Mouse (Mus musculus) thymus, adult 2 months (tissue): ENCODE results near the gene Ppm1g. TPM values are rescaled to one million over a fixed set of nuclear protein-coding genes. Genes with fewer than 3 reads are reported as not detected.

Source experiments
- DNase-seq: peaks from one replicate; pipeline ENCODE4 v3.0.0; 2021
- H3K27ac ChIP-seq: fragments of 200-500 bp; 2 replicates; pipeline ENCODE4 v1.5.1; 2012; ENCODE audit warnings: low read length, control low read depth; ENCODE audit not compliant: control insufficient read depth, insufficient read depth
- H3K27me3 ChIP-seq: fragments of 200-500 bp; 2 replicates; pipeline ENCODE4 v1.6.1; 2012; ENCODE audit warnings: mild to moderate bottlenecking, low read length, moderate library complexity, mixed read lengths; ENCODE audit not compliant: control insufficient read depth, insufficient read depth
- H3K36me3 ChIP-seq: fragments of 200-500 bp; 2 replicates; pipeline ENCODE4 v1.6.1; 2012; ENCODE audit warnings: mild to moderate bottlenecking, low read length, moderate library complexity; ENCODE audit not compliant: control insufficient read depth, insufficient read depth
- H3K4me1 ChIP-seq: fragments of 200-500 bp; replicated peaks from 2 replicates; pipeline ENCODE4 v1.6.1; 2012; ENCODE audit warnings: low read length; ENCODE audit not compliant: control insufficient read depth, insufficient read depth
- H3K4me3 ChIP-seq: fragments of 200-500 bp; 2 replicates; pipeline ENCODE4 v1.5.1; 2012; ENCODE audit warnings: mild to moderate bottlenecking, low read length, control low read depth, moderate library complexity; ENCODE audit not compliant: control insufficient read depth, insufficient read depth
- CTCF ChIP-seq: fragments of 200-500 bp; IDR thresholded peaks from 2 replicates; pipeline ENCODE4 v1.5.1; 2012; ENCODE audit warnings: mild to moderate bottlenecking, control low read depth, low read length, moderate library complexity, borderline replicate concordance; ENCODE audit not compliant: control insufficient read depth, poor library complexity, insufficient read depth; ENCODE audit errors: extremely low read depth
- POLR2A ChIP-seq: fragments of 200-500 bp; IDR thresholded peaks from 2 replicates; pipeline ENCODE4 v1.6.1; 2012; ENCODE audit warnings: mild to moderate bottlenecking, low read length, control low read depth, moderate library complexity; ENCODE audit not compliant: control insufficient read depth, poor library complexity, insufficient read depth; ENCODE audit errors: extremely low read depth
- WGBS: fragments of 180-500 bp; shearing (Covaris S2); methylation state at CpG from one replicate; pipeline ENCODE4 v1.1.7; 2018; 5-methylcytosine and 5-hydroxymethylcytosine counted together
- polyA plus RNA-seq: library from polyadenylated mRNA; depleted of rRNA; stranded (reverse); fragments of >200 nt; gene quantifications from 2 replicates; pipeline ENCODE4 v1.2.3, GENCODE M21; 2012

The Ppm1g gene
- polyA plus RNA-seq, 1 experiment = 122 TPM

GRCm38 (mm10) chr5:31181183-31181770, 39.2 kb downstream of the Ppm1g start:
- DNase-seq = no peak
- Histone ChIP-seq H3K4me3 (no peak overlapping the region), H3K4me1 (peaks cover 4% of the 10 kb centered on the region), H3K27ac (no peak overlapping the region), H3K27me3 (no peaks in the 10 kb centered on the region), H3K36me3 (no peaks in the 10 kb centered on the region)
- 96% methylated on average over 9 of the region's 9 CpGs for WGBS
- no peak for TF ChIP-seq POLR2A
- TF ChIP-seq CTCF = no peak

- H3K4me1 ChIP-seq = peaks cover 4% of the 10 kb centered on the region
- H3K27me3 ChIP-seq = no peaks in the 10 kb centered on the region
- H3K27ac ChIP-seq = peak within 1 kb of the TSS; percentile 96
- TF ChIP-seq CTCF = 0 out of 2 replicates have a peak, but pooled peaks have one; percentile 45
- TF ChIP-seq POLR2A = peak; percentile 90
- DNase-seq = peak; percentile 96
- under 1% methylated on average over 59 of the region's 59 CpGs for WGBS
- H3K4me3 ChIP-seq = peak within 1 kb of the TSS; percentile 85
- H3K36me3 ChIP-seq = no peaks in the 10 kb centered on the region
These were observed 40.5 kb downstream of the Ppm1g start, which contains the start of the genes Gm29609 and Gtf3c2 for GRCm38 (mm10) chr5:31179766-31180630. TSS of gene Gm29609 (minus strand) at chr5:31179911. TSS of gene Gtf3c2 (minus strand) at chr5:31180144.

- WGBS = under 1% methylated on average over 25 of the region's 25 CpGs
- TF ChIP-seq CTCF (no peak), POLR2A (no peak)
- DNase-seq = no peak
- peaks cover under 1% of the 10 kb centered on the region; the same call in 1 of the 2 replicates for H3K36me3 ChIP-seq
- H3K27me3 ChIP-seq = no peaks in the 10 kb centered on the region
- H3K27ac ChIP-seq = peak overlapping the region; percentile 96
- H3K4me3 ChIP-seq = peak overlapping the region; percentile 85
- peaks cover 4% of the 10 kb centered on the region for H3K4me1 ChIP-seq
These were observed 41.2 kb downstream of the Ppm1g start for GRCm38 (mm10) chr5:31179301-31179765.

GRCm38 (mm10) chr5:31168630-31169029, 51.9 kb downstream of the Ppm1g start:
- H3K36me3 ChIP-seq = peaks cover 96% of the 10 kb centered on the region
- 98% methylated on average over 4 of the region's 4 CpGs for WGBS
- H3K27me3 ChIP-seq = no peaks in the 10 kb centered on the region
- no peaks in the 10 kb centered on the region for H3K4me1 ChIP-seq
- H3K4me3 ChIP-seq = no peak overlapping the region
- no peak for DNase-seq
- no peak overlapping the region for H3K27ac ChIP-seq
- no peak for TF ChIP-seq CTCF
- no peak for TF ChIP-seq POLR2A

- no peaks in the 10 kb centered on the region for H3K4me1 ChIP-seq
- H3K27ac ChIP-seq = no peak overlapping the region
- no peak overlapping the region for H3K4me3 ChIP-seq
- no peak for DNase-seq
- 98% methylated on average over 1 of the region's 1 CpGs for WGBS
- no peak for TF ChIP-seq CTCF
- TF ChIP-seq POLR2A = no peak
- H3K27me3 ChIP-seq = no peaks in the 10 kb centered on the region
- H3K36me3 ChIP-seq = peaks cover 77% of the 10 kb centered on the region
These were observed 55.6 kb downstream of the Ppm1g start for GRCm38 (mm10) chr5:31164878-31165277.

GRCm38 (mm10) chr5:31162462-31162861, 58.0 kb downstream of the Ppm1g start:
- no peaks in the 10 kb centered on the region for H3K4me1 ChIP-seq
- H3K36me3 ChIP-seq = peaks cover 76% of the 10 kb centered on the region
- H3K4me3 ChIP-seq = no peak overlapping the region
- H3K27ac ChIP-seq = no peak overlapping the region
- no peaks in the 10 kb centered on the region for H3K27me3 ChIP-seq
- DNase-seq = no peak
- TF ChIP-seq CTCF (no peak), POLR2A (no peak)
